Mouse (Mus musculus) CH12.LX (cell line): ENCODE results near the gene Ildr1.

Experiments used
- CHD1 ChIP-seq: IDR thresholded peaks from 2 replicates; pipeline ENCODE4 v1.6.1; 2012; ENCODE audit warnings: low read depth, low read length, improper control_type of control experiment, inconsistent platforms
- CTCF ChIP-seq, 2 experiments: IDR thresholded peaks in 1 of 2; conservative IDR thresholded peaks in 1 of 2; 2 replicates each; pipeline ENCODE4 v1.5.1; 2011 to 2012; ENCODE audit warnings: low read depth in 2 of 2, low read length in 2 of 2, improper control_type of control experiment in 1 of 2, inconsistent platforms in 1 of 2, mild to moderate bottlenecking in 1 of 2, moderate library complexity in 1 of 2
- EP300 ChIP-seq: IDR thresholded peaks from 2 replicates; pipeline ENCODE4 v1.6.1; 2011; ENCODE audit warnings: low read length, improper control_type of control experiment
- ETS1 ChIP-seq: conservative IDR thresholded peaks from 2 replicates; pipeline ENCODE4 v1.6.1; 2012; ENCODE audit warnings: low read depth, mild to moderate bottlenecking, inconsistent platforms, low read length, improper control_type of control experiment, moderate library complexity
- MAFK ChIP-seq: IDR thresholded peaks from 2 replicates; pipeline ENCODE4 v1.6.1; 2011; ENCODE audit warnings: low read length, improper control_type of control experiment; ENCODE audit not compliant: insufficient replicate concordance
- MEF2A ChIP-seq: IDR thresholded peaks from 2 replicates; pipeline ENCODE4 v1.6.1; 2014; ENCODE audit warnings: low read depth, mild to moderate bottlenecking, inconsistent platforms, low read length, improper control_type of control experiment, borderline replicate concordance
- MXI1 ChIP-seq: IDR thresholded peaks from 2 replicates; pipeline ENCODE4 v1.6.1; 2011; ENCODE audit warnings: mild to moderate bottlenecking, low read depth, low read length, improper control_type of control experiment
- NELFE ChIP-seq: IDR thresholded peaks from 2 replicates; pipeline ENCODE4 v1.6.1; 2011; ENCODE audit warnings: low read depth, low read length, improper control_type of control experiment
- POLR2A ChIP-seq: IDR thresholded peaks from 2 replicates; pipeline ENCODE4 v1.6.1; 2011; ENCODE audit warnings: low read depth, mild to moderate bottlenecking, improper control_type of control experiment, low read length
- TBP ChIP-seq: conservative IDR thresholded peaks from 2 replicates; pipeline ENCODE4 v1.6.1; 2011; ENCODE audit warnings: low read depth, low read length, improper control_type of control experiment
- USF1 ChIP-seq: IDR thresholded peaks from 2 replicates; pipeline ENCODE4 v1.6.1; 2014; ENCODE audit warnings: low read depth, mild to moderate bottlenecking, inconsistent platforms, low read length, improper control_type of control experiment

DNA sequence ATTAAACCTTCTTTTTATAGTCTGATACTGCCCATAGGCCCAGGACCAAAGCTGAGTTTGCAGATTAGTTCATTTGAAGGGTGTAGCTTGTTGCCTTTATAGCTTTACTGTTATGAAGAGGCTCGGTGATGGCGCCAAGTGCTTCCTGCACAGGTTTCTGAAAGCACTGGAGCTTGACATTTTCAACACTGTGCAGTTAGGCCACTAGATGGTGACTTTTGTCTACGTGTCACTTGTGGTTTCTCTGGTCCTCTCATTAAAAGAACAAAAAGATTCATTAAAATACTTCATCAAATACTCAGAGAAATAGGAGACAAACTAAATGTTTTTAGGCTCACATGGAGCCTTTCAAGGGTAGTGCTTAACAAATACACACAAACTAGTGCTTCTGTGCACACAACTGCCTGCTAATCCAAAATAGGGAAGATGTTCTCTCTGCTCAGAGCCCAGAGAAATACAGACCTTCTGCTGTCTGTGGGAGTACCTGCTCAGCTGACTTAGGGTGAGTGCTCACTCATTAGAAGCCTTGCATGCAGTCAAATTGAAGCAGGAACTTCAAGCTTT is 30.2 kb downstream of the Ildr1 start:
- TF ChIP-seq CTCF (conservative IDR thresholded peaks at IDR 0.05 in 1 of 2, IDR thresholded peaks at IDR 0.05 in 1 of 2; ENCODE audit: low read depth in 2 of 2, low read length in 2 of 2) (peak; percentile 40 to 98; a peak in 3 of 4 replicates), POLR2A (peak; percentile 5; the same call in 1 of the 2 replicates), ETS1 (no peak; the same call in 1 of the 2 replicates), MEF2A (peak; percentile 39; the same call in 1 of the 2 replicates), TBP (peak; percentile 54; the same call in 1 of the 2 replicates), NELFE (peak; percentile 51; the same call in 1 of the 2 replicates), USF1 (no peak), MAFK (peak; percentile 64; the same call in 1 of the 2 replicates), CHD1 (peak; percentile 90; the same call in 1 of the 2 replicates), EP300 (peak; percentile 66), MXI1 (no peak)
